Comparison of ENCODE assay signal across 8 mouse cellular contexts in genomic region chr12:79362219-79362618, GRCm38 (mm10).
A peak's percentile ranks its signal among the peaks of the same experiment; 100 is the strongest.
DNase-seq lines count a peak whose midpoint lies in the region; ATAC-seq and TF ChIP-seq lines count a peak whose summit lies in the region.

No protein-coding gene starts in this region.

- peak; percentile 56 for TF ChIP-seq CTCF in cerebellum, adult 2 months (IDR thresholded peaks at IDR 0.05; ENCODE audit: borderline replicate concordance, insufficient read depth, low read depth, low read length)
- TF ChIP-seq CTCF in embryonic fibroblast, embryonic 13.5 days (IDR thresholded peaks at IDR 0.05; ENCODE audit: borderline replicate concordance, insufficient read depth, low read length) = peak; percentile 29; the same call in 1 of the 2 replicates

- no peaks in the 10 kb centered on the region for H3K27me3 ChIP-seq in cerebellum, adult 2 months (ENCODE audit: control insufficient read depth, insufficient read depth, low read length)
- H3K27me3 ChIP-seq in midbrain, embryonic 12.5 days = no peaks in the 10 kb centered on the region
- no peaks in the 10 kb centered on the region for H3K27me3 ChIP-seq in midbrain, embryonic 11.5 days (ENCODE audit: control insufficient read depth, insufficient read depth, low read length)

- no peak overlapping the region for H3K4me3 ChIP-seq in cerebellum, adult 2 months (replicated peaks; ENCODE audit: insufficient read depth, low read depth, low read length)
- no peak overlapping the region for H3K4me3 ChIP-seq in midbrain, embryonic 12.5 days
- no peak overlapping the region for H3K4me3 ChIP-seq in midbrain, embryonic 11.5 days (ENCODE audit: low read depth, low read length)
- H3K4me3 ChIP-seq in embryonic fibroblast, embryonic 13.5 days (ENCODE audit: insufficient read depth, low read length) = no peak overlapping the region

- ATAC-seq in midbrain, embryonic 12.5 days (ENCODE audit: low FRiP score, low read depth) = no peak
- ATAC-seq in midbrain, embryonic 11.5 days (ENCODE audit: low FRiP score) = no peak
- no peak for ATAC-seq in frontal cortex, adult (ENCODE audit: low TSS enrichment)

- DNase-seq in cerebellum, adult 2 months = no peak
- DNase-seq in cerebellum, adult 9-11 months = no peak
- DNase-seq in midbrain, embryonic 11.5 days (ENCODE audit: low spot score, missing footprints) = no peak
- peak; percentile 69 for DNase-seq in retina, postnatal 1 day
- DNase-seq in ovary, postnatal 14 days (ENCODE audit: low spot score) = no peak

- TF ChIP-seq POLR2A in cerebellum, adult 2 months (IDR thresholded peaks at IDR 0.05; ENCODE audit: borderline replicate concordance, insufficient read depth, low read length) = no peak
- TF ChIP-seq POLR2A in embryonic fibroblast, embryonic 13.5 days (IDR thresholded peaks at IDR 0.05; ENCODE audit: low read depth, low read length) = no peak

- H3K36me3 ChIP-seq in midbrain, embryonic 12.5 days = no peaks in the 10 kb centered on the region
- no peaks in the 10 kb centered on the region for H3K36me3 ChIP-seq in midbrain, embryonic 11.5 days (ENCODE audit: control insufficient read depth, insufficient read depth, low read length)

- no peak overlapping the region for H3K4me2 ChIP-seq in midbrain, embryonic 12.5 days (replicated peaks)
- H3K4me2 ChIP-seq in midbrain, embryonic 11.5 days = no peak overlapping the region

- no peaks in the 10 kb centered on the region for H3K9me3 ChIP-seq in midbrain, embryonic 12.5 days
- no peaks in the 10 kb centered on the region for H3K9me3 ChIP-seq in midbrain, embryonic 11.5 days (ENCODE audit: control insufficient read depth, low read length)

- H3K4me1 ChIP-seq in cerebellum, adult 2 months (ENCODE audit: control insufficient read depth, insufficient read depth, low read length) = no peaks in the 10 kb centered on the region
- no peaks in the 10 kb centered on the region for H3K4me1 ChIP-seq in midbrain, embryonic 12.5 days
- no peaks in the 10 kb centered on the region for H3K4me1 ChIP-seq in midbrain, embryonic 11.5 days (ENCODE audit: control insufficient read depth, insufficient read depth, low read length)
- no peaks in the 10 kb centered on the region for H3K4me1 ChIP-seq in embryonic fibroblast, embryonic 13.5 days (ENCODE audit: control insufficient read depth, insufficient read depth, low read length)

- H3K9ac ChIP-seq in midbrain, embryonic 12.5 days (replicated peaks) = no peak overlapping the region
- H3K9ac ChIP-seq in midbrain, embryonic 11.5 days (ENCODE audit: low read length) = no peak overlapping the region

- H3K27ac ChIP-seq in cerebellum, adult 2 months (ENCODE audit: insufficient read depth, low read length) = no peak overlapping the region
- 0 out of 2 replicates have a peak overlapping the region, but pooled peaks have one; percentile 15 for H3K27ac ChIP-seq in midbrain, embryonic 12.5 days (replicated peaks)
- H3K27ac ChIP-seq in midbrain, embryonic 11.5 days (ENCODE audit: low read depth, low read length) = no peak overlapping the region
- no peak overlapping the region for H3K27ac ChIP-seq in embryonic fibroblast, embryonic 13.5 days (ENCODE audit: insufficient read depth, low read length)

- WGBS in cerebellum, adult 2 months = 75% methylated on average over 1 of the region's 1 CpGs
- 63% methylated on average over 1 of the region's 1 CpGs for WGBS in midbrain, embryonic 12.5 days
- WGBS in midbrain, embryonic 11.5 days = 64% methylated on average over 1 of the region's 1 CpGs
